Mouse (Mus musculus): ENCODE data around the gene Scnn1g.

Scnn1g gene

DNA sequence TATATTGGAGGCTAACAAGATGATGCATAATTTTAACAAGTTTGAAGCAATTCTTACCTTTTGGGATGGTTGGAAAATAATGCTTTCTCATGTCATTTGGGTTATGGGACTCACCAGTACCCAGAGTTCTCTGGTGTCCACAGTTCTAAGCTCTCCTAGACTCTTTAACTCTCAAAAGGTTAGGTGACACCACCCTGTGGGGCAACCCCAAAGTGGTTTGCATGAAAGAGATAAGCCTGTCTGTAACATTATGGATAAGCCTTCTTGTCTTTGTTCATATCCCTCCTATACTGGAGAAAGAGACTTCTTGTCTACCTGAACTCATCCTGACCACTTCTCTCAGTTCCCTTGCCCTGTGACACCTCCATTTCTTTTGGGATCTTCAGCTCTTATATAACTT is 45.1 kb downstream of the Scnn1g start:
- no peak for DNase-seq

DNA sequence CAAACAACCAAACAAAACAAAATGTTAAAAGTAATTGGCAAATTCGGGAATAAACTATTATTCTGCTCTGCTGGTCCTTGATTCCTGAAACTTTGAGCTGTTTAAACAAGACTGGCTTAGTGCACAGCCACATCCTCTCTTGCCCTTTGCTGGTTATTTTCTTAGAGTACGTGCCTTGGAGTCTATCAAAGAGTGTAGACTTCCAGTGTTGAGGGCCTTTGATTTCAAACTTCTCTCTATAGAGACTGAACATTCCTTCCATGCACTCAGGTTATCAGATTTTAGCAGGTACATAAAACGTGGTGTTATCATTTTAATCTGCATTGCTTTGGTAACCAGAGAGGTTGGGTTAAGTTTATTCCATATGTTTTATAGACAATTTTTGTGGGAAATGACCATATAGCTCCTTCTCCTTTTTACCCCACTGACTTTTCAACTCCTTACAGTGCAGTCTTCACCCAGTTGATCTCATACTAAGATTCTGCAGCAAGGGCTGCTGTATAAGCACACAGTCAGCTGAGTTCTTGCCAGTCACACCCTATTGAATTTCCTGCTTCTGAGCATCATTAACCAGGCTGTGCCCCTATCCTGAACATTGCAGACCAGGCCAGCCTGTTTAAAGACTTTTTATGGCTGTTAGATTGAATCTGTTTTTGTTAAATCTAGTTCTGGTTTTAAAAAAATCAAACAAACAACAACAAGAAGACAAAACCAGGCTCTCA is 48.1 kb downstream of the Scnn1g start:
- no peak for DNase-seq

DNA sequence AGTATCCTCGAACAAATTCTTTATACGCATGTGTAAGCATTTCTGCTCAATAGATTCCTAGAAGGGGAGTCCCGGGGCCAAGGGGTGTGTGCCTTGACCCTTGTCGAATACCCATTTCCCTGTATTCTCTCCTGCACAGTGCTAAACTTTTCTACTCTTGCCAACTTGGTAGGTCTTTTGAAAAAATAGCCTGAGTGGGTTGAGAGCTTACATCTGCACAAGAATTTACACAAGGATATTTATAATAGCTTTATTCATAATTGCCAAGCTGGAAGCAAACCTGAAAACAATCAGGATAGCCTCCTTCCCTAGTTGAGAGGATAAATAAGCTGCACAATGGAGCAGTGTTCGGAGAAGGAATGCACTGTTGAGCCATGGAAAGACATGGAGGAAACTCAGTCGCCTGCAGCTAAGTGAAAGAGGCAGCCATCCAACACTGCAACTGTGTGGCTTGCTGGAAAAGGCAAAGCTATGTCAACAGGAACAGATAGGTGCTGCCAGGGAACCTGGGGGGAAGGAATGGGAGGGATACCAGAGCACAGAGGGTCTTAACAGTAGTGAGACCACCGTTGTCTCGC is 51.5 kb downstream of the Scnn1g start:
- DNase-seq = no peak

DNA sequence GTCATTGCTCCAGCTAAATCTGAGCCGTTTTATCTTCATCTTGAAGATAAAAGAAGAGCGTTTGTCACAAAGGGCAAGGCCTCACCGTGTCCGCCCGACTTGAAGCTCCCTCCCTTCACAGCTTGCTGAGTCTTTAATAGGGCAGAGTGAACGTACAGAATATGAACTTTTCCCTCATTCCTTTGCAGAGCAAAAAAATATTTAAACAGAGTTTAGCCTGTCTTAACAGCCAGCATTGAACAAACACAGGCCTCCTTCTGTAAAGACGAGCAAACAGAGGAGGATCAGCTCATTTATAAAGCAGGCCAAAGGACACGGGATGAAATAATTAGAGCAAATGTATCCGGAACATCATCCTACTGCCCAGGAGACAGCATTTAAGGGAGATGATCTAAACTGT is 63.5 kb downstream of the Scnn1g start:
- DNase-seq = no peak

DNA sequence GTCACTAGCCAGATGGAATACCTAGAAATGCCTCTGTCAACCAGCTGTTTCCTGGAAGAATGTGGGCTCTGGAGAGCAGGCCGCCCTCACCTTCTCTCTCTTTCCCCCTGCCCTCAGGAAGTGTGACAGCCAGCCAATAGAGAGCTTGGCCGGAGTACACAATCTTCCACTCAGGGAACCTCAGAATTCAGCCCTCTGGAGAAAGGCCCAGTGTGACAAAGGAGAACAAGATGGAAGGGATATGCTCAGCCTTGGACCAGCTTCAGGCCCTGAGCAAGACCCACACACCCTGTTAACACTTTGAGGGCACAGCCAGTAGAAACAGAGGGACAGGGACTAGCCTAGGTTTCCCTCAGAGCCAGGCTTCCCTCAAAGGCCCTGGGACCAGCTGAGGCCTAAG is 68.2 kb downstream of the Scnn1g start:
- DNase-seq = no peak

DNA sequence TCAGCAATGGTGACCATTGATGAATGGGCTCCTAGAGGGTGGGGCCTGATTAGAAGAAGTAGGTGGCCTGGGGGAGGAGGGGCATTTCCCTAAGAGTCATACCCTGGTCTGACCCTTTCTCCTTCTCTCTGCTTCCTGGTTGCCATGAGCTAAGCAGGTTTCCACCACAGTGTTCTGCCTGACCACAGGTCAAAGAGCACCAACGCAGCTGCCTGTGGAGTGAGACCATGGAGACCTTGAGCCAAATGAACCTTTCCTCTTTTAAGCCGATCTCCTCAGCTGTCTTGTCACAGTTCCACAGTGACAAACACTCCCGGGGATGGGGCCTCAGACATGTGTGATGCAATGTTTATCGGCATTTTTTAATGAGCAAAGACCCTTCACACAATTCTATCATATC is 68.7 kb downstream of the Scnn1g start:
- DNase-seq = no peak

DNA sequence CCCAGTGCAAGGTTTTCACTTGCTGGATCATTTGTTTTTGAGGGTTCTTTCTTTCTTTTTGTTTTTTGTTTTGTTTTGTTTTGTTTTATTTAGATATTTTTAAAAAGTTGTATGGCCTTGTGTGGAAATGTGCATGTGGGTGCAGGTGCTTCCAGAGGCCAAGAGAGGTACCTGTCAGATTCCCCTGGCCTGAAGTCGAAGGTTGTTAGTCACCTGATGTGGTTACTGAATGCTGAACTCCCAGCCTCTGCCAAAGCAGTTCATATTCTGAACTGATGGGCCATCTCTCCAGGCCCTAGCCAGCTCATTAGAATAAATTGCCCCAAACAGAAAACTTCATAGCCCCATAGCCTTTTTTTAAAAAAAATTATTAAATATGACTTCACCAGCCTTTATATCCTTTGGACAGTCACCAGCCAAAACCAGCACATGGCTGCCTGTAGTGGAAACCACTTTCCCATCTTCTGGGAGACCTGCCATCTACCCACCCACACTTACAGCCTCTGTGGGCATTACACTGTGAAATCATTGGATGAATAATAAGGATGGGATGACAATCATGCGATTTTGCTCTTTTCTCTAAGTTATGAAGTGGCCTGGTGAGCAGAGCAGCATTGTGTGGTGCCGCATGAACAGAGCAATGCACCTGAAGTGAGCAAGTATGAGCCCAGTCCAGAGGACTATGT is 71.7 kb downstream of the Scnn1g start:
- DNase-seq = no peak

DNA sequence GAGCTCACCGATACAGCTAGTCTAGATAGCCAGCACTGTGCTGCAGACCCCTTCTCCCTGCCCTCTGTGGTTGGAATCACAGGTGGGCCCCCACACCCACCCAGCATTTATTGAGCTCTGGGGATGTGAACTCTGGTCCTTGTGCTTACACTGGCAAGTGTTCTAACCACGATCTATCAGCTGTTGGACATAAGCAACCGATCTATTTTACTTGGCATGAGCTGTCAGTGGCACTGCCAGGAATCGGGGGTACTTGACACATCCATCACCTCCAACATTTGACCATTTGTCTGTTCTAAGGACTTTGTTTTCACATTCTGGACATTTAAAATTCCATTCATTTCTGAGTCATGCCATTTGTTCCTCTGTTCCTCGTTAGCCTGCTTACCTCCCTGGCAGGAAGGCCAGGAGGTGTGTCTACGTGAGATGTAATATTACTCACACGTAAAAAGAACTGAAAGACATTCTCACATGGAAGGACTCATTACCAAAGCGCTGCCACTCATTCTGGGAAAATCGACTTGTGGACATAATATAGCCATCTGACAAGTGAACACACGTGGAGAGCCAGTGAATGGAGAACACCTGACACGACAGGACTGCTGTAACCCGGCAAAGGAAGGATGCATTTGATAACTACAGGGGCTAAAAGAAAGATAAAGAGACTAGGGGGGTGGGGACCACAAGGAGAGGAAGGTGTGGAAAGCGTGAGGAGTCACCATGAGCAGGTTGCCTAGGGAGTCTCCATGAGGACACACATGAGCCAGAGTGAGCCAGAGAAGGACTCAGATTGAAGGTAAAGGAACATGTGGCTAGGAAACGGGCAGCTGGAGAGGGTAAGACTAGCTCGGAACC is 73.7 kb downstream of the Scnn1g start:
- DNase-seq = no peak

Data from cerebellum, adult 11 months (tissue).